Mouse (Mus musculus) kidney, adult 8-10 months (tissue): ENCODE measurements around the gene Sgms1.

Source experiments
- DNase-seq, 2 experiments: peaks; one replicate each; pipeline ENCODE4 v3.0.0; 2022

Sgms1 gene

GRCm38 (mm10) chr19:32237685-32238084 is 151.8 kb downstream of the Sgms1 start:
- DNase-seq = no peak

- no peak for DNase-seq
Observed at GRCm38 (mm10) chr19:32237173-32237583, 152.3 kb downstream of the Sgms1 start.

DNA sequence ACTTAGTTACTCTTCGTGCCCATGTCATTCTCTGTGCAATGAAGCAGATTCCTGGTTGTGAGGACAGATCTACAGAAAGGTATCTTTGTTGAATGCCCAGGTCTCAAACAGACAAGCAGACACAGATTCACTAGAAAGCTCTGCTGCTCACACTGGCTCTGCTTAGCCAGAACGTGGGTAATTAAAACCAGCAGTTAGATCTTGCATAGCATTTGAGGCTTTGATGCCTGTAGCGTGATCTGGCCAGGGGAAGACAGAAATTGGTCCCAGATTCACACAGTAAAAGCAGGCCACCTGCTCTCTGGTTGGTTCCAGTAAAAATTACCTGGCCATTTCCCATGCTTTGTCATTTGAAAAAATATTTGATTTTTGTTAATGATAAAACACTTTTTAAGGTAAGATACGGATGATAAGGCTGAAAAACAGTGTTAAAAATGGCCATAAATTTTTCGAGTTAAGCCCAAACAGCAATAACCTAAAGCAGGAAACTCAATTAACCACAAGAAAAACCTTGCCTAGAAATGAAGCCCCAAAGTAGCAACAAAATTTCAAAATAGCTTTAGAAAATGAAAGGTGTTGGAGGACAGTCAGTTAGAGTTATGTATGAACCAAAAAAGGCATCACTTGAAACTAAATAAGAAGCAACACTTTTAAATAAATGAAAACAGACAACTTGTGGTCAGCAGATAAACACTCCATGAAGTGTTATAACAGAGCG is 154.6 kb downstream of the Sgms1 start:
- DNase-seq = no peak

- no peak for DNase-seq
Observed at GRCm38 (mm10) chr19:32231292-32231691, 158.2 kb downstream of the Sgms1 start.

GRCm38 (mm10) chr19:32230798-32231197 is 158.7 kb downstream of the Sgms1 start:
- no peak for DNase-seq

GRCm38 (mm10) chr19:32230301-32230700 is 159.2 kb downstream of the Sgms1 start:
- DNase-seq = no peak

- DNase-seq = no peak
Observed at GRCm38 (mm10) chr19:32229776-32230175, 159.7 kb downstream of the Sgms1 start.

- DNase-seq = no peak
Observed at GRCm38 (mm10) chr19:32227175-32227574, 162.3 kb downstream of the Sgms1 start.

- no peak for DNase-seq
Observed at GRCm38 (mm10) chr19:32225097-32225490, 164.4 kb downstream of the Sgms1 start.

DNA sequence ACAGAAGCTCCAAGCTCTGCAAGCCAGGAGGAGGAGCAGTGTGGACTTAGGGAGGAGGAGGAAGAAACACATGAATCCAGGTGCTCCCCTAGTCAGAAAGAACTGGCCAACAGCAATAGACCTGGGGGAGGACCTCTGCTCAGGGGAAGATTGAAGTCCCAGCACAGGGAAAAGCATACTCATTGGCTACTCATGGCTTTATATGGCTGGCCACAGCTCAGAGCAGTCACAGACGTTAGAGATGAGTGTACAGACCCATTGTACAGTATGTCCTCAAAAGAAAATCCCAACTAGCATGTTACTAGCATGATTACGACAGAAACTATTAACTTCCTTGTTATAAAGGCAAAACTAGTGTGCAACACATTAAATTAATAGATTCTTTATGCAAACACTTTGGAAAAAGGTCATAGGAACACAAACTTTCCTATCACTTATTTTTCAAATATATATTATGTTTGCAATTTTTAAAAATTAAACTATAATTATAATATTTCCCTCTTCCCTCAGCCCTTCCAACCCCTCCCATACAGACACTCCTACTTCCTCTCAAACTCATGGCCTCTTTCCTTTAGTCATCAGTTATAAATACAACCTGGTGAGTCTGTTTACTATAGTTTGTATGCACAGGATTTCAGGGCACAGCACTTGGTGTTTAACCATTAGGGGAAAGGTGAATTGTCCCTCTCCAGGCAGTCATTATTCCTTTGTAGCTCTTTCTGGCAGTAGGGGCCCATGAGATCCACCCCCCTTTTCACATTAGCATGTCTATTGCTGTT is 165.0 kb downstream of the Sgms1 start:
- no peak for DNase-seq

DNA sequence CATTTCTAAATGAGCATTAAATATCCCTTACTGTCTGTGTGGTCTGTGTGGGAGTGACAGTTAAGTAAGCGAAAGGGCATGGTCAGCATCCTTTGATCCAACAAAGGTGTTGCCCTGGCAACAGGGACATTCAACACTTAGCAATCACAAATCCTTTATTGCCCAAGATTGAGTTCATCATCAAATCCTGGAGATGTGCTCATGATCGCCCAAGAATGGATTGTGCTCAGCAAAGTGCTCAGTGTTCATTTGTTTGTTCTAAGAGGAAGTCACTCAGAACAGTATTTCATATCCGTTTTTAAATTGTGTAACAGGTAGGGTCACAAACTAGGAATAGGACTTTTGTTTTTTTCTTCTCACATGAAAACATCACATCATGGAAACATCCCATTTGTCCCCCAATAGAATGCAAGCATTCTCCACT is 165.8 kb downstream of the Sgms1 start:
- no peak for DNase-seq

GRCm38 (mm10) chr19:32222083-32222482 is 167.4 kb downstream of the Sgms1 start:
- no peak for DNase-seq

DNA sequence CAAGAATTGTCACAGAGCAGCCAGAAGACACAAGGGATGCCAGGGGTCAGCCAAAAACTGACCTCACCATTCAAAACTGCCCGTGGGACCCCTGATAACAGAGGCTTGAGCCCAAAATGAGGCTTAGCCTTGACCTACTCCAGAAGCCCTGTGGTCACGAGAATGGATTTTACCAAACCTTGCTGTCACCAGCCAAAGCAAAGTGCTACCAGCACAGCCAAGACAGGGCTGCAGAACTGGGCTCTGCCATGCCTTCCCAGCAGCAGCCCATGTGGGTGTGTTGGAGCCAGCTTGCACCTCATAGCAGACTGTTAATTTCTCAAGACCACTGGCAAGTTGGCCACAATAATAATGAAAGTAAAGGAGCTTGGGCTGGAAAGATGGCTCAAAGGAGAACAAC is 168.5 kb downstream of the Sgms1 start:
- DNase-seq = no peak

DNA sequence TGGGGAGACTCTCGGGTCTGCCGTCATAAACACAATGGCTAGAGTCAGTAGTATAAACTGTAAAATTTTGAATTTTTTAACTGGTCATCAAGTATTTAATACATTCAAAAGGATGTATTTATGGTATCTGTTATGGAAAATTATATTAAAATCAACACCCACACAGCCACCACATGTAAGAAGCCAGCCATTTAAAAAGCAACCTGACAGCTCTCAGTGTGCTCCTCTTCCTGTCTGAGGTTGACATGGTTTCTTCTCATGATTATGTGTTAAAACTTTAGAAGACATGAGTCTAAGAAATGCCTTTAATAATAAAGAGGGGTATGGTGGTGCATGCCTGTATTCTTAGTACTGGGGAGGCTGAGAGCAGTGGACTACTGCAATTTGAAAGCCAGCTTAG is 172.8 kb downstream of the Sgms1 start:
- no peak for DNase-seq

DNA sequence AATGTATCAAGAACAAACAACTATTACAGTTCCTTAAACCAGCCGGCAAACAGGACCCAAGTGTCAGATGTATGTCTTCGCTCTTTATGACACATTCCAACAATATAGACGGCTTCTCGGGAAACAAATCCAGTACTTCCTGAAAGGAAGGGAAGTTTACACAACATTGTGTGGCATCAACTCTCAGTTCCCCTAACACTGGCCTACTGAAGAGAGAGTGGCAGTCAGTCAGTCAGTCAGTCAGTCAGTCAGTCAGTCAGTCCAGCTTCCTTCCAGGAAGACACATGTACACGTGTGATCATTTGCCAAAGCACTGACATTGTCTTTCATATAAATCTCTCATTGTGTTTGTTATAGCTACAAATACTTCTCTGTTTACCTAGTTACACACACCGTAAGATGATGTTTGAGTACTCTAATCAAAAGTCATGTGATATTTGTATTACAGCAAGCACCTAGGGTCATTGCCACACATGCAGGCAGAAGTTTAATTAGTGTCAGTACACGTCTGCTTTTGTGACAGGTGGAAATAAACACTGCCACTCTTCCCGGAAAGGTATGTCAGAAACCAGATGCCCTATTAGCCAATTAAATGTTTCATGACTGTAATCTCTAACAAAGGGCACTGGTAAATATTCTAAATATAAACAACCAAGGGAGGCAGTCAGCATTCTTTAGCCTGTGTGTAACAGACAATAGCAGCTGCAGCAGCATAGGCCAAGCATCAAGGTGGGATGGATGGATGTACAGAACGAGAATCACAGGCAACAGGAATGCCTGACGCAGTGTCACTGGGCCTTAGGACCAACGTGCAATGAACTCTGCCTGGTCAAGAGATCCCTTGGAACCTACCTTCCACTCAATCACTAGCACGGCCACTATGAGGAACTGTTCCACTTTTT is 174.4 kb downstream of the Sgms1 start:
- no peak for DNase-seq

GRCm38 (mm10) chr19:32213577-32213976 is 175.9 kb downstream of the Sgms1 start:
- peak; percentile 29 to 41 for DNase-seq

- no peak for DNase-seq
Observed at GRCm38 (mm10) chr19:32211293-32211585, 178.3 kb downstream of the Sgms1 start.

DNA sequence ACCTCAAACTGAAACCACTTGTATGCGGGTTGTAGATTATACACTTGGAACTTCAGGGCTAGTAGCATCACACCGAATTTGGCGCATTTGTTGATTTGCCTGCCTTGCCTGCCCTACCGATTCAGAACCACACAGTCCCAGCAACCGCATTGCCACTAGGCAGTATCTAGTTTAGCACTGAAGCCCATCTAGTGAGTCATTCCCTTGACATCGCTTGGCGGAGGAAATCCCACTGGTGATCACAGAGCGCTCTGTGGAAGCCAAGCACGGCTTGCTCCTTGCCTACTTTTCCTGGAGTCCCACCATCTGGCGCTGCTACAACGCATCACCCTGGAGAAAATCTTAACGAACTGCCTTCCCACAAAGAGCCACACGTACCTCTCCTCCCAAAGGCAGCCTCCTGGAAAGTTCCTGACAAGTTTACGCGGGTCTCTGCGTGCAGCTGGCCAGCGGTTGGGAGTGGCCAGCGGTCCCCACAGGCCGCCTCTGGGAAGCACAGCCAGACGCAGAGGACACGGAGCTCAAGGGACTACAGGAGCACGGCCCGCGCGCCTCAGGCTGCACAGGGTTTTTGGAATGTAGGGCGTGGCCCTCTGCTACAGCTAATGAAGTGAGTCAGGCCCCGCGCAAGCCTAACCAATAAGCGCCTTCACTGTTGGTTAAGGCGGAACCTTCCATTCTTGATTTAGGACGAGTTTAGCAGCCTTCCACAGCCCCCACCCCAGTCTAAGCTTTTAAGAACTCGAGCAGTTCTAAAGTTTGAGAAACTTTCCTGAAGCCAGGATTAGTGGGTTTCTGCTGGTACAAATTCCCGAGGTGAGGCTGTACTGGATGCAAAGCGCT is 178.8 kb downstream of the Sgms1 start:
- peak; percentile 88 to 91 for DNase-seq

DNA sequence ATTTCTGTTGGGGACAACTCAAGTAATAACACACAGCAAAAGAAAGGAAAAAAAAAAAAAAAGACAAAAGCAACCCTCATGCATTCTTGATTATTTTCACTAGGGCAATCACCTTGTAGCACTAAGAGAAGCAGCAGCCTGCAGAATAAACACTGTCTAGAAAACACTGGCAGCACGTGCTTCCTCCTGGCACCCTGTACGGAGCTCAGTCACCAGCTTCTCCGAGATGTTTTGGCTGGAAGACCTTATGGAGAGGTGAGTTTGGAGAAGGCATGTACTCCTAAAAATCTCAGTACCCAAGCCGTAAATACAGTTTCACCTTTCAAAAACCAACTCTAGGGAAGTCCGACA is 179.4 kb downstream of the Sgms1 start:
- peak; percentile 38 to 40 for DNase-seq

DNA sequence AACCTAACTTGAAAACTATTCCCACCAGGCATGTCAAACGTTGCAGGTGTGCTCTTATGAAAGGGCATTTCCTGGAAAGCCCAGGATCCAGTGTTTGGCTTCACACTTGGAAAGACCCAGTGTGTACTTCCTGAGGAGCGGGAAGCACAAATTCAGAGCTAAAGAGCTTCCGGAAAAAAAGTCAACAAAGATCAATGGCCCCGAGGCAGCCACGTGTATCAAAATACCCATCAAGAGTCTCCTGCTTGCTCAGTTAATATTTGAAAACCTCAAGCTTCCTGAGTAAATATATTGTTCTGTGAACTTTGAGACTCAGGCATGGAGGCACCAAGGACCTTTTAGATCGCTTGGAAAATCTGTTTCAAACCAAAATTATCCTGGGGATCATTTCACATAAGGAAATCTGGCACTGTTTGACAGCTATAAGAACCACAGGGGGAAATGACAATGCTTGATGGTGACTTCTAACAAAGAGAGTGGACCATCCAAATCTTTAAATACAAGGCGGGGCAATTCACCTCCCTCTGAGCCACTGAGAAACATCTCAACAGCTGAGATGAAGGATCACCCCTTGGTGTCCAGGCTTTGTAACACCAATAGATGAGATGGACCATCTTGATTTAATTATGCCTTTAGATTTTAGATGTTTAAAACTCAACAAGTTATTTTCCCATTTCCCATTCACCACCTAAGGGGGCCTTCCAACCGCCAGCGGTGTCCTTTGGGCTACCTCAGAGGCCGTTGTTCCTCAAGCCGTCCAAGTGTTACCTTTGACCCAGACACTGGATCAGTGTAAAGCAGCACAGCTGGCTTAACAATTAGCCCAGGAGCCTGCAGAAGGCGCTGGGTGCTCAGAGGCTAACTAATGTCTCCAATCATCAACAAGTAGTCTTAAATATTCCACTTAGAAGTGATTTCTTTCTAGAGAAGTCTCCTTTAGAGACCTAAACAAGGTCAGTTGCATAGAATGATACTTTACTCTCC is 187.1 kb downstream of the Sgms1 start:
- peak; percentile 77 to 85 for DNase-seq

- DNase-seq = peak in 1 of 2 experiments; percentile 41
Observed at GRCm38 (mm10) chr19:32199861-32200574, 189.5 kb downstream of the Sgms1 start.
